Comparison of ENCODE assay signal across 8 mouse cellular contexts in the genomic region with DNA sequence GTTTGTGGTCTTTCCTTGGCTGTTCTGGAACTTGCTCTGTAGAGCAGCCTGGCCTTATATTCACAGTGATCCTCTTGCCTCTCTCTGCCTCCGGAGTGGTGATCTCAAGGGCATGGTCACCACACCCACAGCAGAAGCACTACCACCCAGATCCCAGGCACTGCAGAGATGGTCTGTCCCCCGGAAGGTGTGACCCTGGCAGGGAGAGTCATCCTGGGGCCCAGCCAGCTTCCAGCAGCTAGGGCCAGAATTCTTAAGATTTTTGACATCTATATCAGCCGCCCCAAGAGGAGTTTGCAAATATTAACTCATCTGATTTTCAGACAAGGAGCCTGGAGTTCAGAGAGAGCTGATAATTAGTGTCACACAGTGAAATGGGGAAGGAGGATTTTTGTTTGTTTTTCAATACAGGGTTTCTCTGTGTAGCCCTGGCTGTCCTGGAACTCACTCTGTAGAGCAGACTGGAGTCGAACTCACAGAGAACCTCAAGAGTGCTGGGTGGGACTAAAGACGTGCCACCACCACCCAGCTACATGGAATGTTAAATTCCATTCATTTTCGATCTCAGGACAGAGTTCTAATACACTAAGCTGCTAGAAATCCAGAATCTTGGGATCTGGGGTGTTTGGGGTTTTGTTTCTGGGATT. TPM values are rescaled to one million over a fixed set of nuclear protein-coding genes. Genes with fewer than 3 reads are reported as not detected.
A peak's percentile ranks its signal among the peaks of the same experiment; 100 is the strongest.
DNase-seq lines count a peak whose midpoint lies in the region; ATAC-seq and TF ChIP-seq lines count a peak whose summit lies in the region.

No protein-coding gene starts in this region.

- 0 out of 2 replicates have a peak, but pooled peaks cover 3% of the 10 kb centered on the region for H3K27me3 ChIP-seq in limb, embryonic 12.5 days
- H3K27me3 ChIP-seq in midbrain, embryonic 15.5 days (replicated peaks): peaks cover 42% of the 10 kb centered on the region

- peaks cover 61% of the 10 kb centered on the region for H3K4me1 ChIP-seq in limb, embryonic 12.5 days (replicated peaks)
- H3K4me1 ChIP-seq in midbrain, embryonic 15.5 days: peaks cover 48% of the 10 kb centered on the region

- H3K4me3 ChIP-seq in left cerebral cortex, adult 2 months: peak overlapping the region; percentile 64
- H3K4me3 ChIP-seq in limb, embryonic 12.5 days (replicated peaks): peak overlapping the region; percentile 76
- peak overlapping the region; percentile 74 for H3K4me3 ChIP-seq in midbrain, embryonic 15.5 days

- peak overlapping the region; percentile 40; the same call in 1 of the 2 replicates for H3K9ac ChIP-seq in limb, embryonic 12.5 days (replicated peaks)
- H3K9ac ChIP-seq in midbrain, embryonic 15.5 days: peak overlapping the region; percentile 64

- no peak for TF ChIP-seq CTCF in left cerebral cortex, adult 2 months (IDR thresholded peaks at IDR 0.05)

- ATAC-seq in limb, embryonic 12.5 days (ENCODE audit: insufficient number of reproducible peaks, insufficient read depth, low FRiP score, low TSS enrichment, low read depth): no peak
- ATAC-seq in midbrain, embryonic 15.5 days (replicated peaks): no peak

- peak overlapping the region; percentile 94 for H3K4me2 ChIP-seq in limb, embryonic 12.5 days
- peak overlapping the region; percentile 79 for H3K4me2 ChIP-seq in midbrain, embryonic 15.5 days

- H3K27ac ChIP-seq in left cerebral cortex, adult 2 months: peak overlapping the region; percentile 98
- H3K27ac ChIP-seq in limb, embryonic 12.5 days: peak overlapping the region; percentile 93; the same call in 1 of the 2 replicates
- peak overlapping the region; percentile 93 for H3K27ac ChIP-seq in midbrain, embryonic 15.5 days

- peaks cover 8% of the 10 kb centered on the region for H3K36me3 ChIP-seq in limb, embryonic 12.5 days
- H3K36me3 ChIP-seq in midbrain, embryonic 15.5 days (replicated peaks): no peaks in the 10 kb centered on the region

- intact Hi-C loops in left cerebral cortex, adult 2 months (cut with DNase I): loop anchor here (10.0 kb wide), 1 partner anchor 258 kb away; the partner anchor contains the start of gene Ndufs7
- intact Hi-C loops in left cerebral cortex, postnatal 10 days (cut with DNase I): loop anchor here (5.0 to 10.0 kb wide), 3 partner anchors 51 to 258 kb away; partner anchors contain the start of genes Ndufs7, Polr2e and Stk11

- DNase-seq in left cerebral cortex, adult 2 months (ENCODE audit: extremely low spot score in 1 of 2, low spot score in 2 of 2): no peak
- DNase-seq in left cerebral cortex, postnatal 10 days (ENCODE audit: extremely low spot score in 1 of 2, low spot score in 2 of 2): no peak
- peak; percentile 60 for DNase-seq in cerebellum, adult 8-10 months
- peak; percentile 43 for DNase-seq in heart, adult 8-10 months (ENCODE audit: low spot score)
- DNase-seq in embryo, embryonic 11 days: no peak
- no peak for DNase-seq in yolk sac, embryonic 10.5 days (ENCODE audit: low spot score)

- 0 out of 2 replicates have a peak, but pooled peaks cover 7% of the 10 kb centered on the region for H3K9me3 ChIP-seq in limb, embryonic 12.5 days
- no peaks in the 10 kb centered on the region for H3K9me3 ChIP-seq in midbrain, embryonic 15.5 days

- 44% methylated on average over 6 of the region's 6 CpGs for WGBS in limb, embryonic 12.5 days
- 44% methylated on average over 6 of the region's 6 CpGs for WGBS in midbrain, embryonic 15.5 days

RNA-seq across cellular contexts. Expression of gene Cnn2, which starts 2.0 kb away (rescaled TPM):
- 1 to 10 TPM; 5.6 to 8.0 TPM for total RNA-seq in left cerebral cortex, adult 2 months (2021)
- total RNA-seq in left cerebral cortex, postnatal 10 days (2021): 10 to 100 TPM in 1 of 2 experiments, 1 to 10 TPM in 1; 8.9 to 12.4 TPM
- total RNA-seq in heart, adult 8-10 months (2022): 10 to 100 TPM; 27.1 to 35.7 (median 33.3) TPM
- polyA plus RNA-seq in limb, embryonic 12.5 days (2016; fragmentation: Nextera tagmentation; extraction: Ambion mirVana): 216 and 240 TPM in 2 replicates
- polyA plus RNA-seq in midbrain, embryonic 15.5 days (2015; fragmentation: Nextera tagmentation; extraction: Ambion mirVana): 28.6 and 34.4 TPM in 2 replicates

RNA-seq across cellular contexts. Expression of gene Tmem259, which starts 2.2 kb away (rescaled TPM):
- 100 to 1,000 TPM; 122 to 126 TPM for total RNA-seq in left cerebral cortex, adult 2 months (2021)
- total RNA-seq in left cerebral cortex, postnatal 10 days (2021): 100 to 1,000 TPM; 136 TPM
- total RNA-seq in heart, adult 8-10 months (2022): 100 to 1,000 TPM; 116 to 120 (median 117) TPM
- 20.7 and 22.5 TPM in 2 replicates for polyA plus RNA-seq in limb, embryonic 12.5 days (2016; fragmentation: Nextera tagmentation; extraction: Ambion mirVana)
- 24.3 and 28.3 TPM in 2 replicates for polyA plus RNA-seq in midbrain, embryonic 15.5 days (2015; fragmentation: Nextera tagmentation; extraction: Ambion mirVana)

RNA-seq across cellular contexts. Expression of gene Abca7, which starts 9.9 kb away (rescaled TPM):
- total RNA-seq in left cerebral cortex, adult 2 months (2021): 10 to 100 TPM; 13.5 to 13.8 TPM
- total RNA-seq in left cerebral cortex, postnatal 10 days (2021): 1 to 10 TPM; 8.5 to 9.8 TPM
- total RNA-seq in heart, adult 8-10 months (2022): 1 to 10 TPM; 7.5 to 8.5 (median 8.0) TPM
- 2.1 and 2.3 TPM in 2 replicates for polyA plus RNA-seq in limb, embryonic 12.5 days (2016; fragmentation: Nextera tagmentation; extraction: Ambion mirVana)
- polyA plus RNA-seq in midbrain, embryonic 15.5 days (2015; fragmentation: Nextera tagmentation; extraction: Ambion mirVana): 4.4 and 4.8 TPM in 2 replicates

RNA-seq across cellular contexts. Expression of gene Grin3b, which starts 15.8 kb away (rescaled TPM):
- under 1 TPM; 0.14 to 0.20 TPM for total RNA-seq in left cerebral cortex, adult 2 months (2021)
- under 1 TPM; 0.24 to 0.28 TPM for total RNA-seq in left cerebral cortex, postnatal 10 days (2021)
- under 1 TPM; 0.37 to 0.85 (median 0.63) TPM for total RNA-seq in heart, adult 8-10 months (2022)
- 0.54 and 0.68 TPM in 2 replicates for polyA plus RNA-seq in limb, embryonic 12.5 days (2016; fragmentation: Nextera tagmentation; extraction: Ambion mirVana)
- 0.34 and 0.66 TPM in 2 replicates for polyA plus RNA-seq in midbrain, embryonic 15.5 days (2015; fragmentation: Nextera tagmentation; extraction: Ambion mirVana)

RNA-seq across cellular contexts. Expression of gene Wdr18, which starts 26.4 kb away (rescaled TPM):
- total RNA-seq in left cerebral cortex, adult 2 months (2021): 10 to 100 TPM; 45.4 to 49.4 TPM
- total RNA-seq in left cerebral cortex, postnatal 10 days (2021): 10 to 100 TPM; 46.2 to 49.9 TPM
- total RNA-seq in heart, adult 8-10 months (2022): 10 to 100 TPM; 28.4 to 36.2 (median 29.6) TPM
- 120 and 122 TPM in 2 replicates for polyA plus RNA-seq in limb, embryonic 12.5 days (2016; fragmentation: Nextera tagmentation; extraction: Ambion mirVana)
- polyA plus RNA-seq in midbrain, embryonic 15.5 days (2015; fragmentation: Nextera tagmentation; extraction: Ambion mirVana): 87.3 and 87.5 TPM in 2 replicates

Comparison
In these comparisons a context has a peak if more than half of its experiments do, and no peak if none do; other contexts are left out.
1. DNase-seq: peak in cerebellum, adult 8-10 months (single experiment) and heart, adult 8-10 months (single experiment); none in left cerebral cortex, adult 2 months (0 of 2), left cerebral cortex, postnatal 10 days (0 of 2), embryo, embryonic 11 days (single experiment) and yolk sac, embryonic 10.5 days (single experiment).
2. Peak in every context shown above with its lines, with median percentiles within 50 percentile points of each other: H3K27ac ChIP-seq and H3K4me3 ChIP-seq.